Mouse (Mus musculus) limb, embryonic 14.5 days (tissue): ENCODE data around the gene Rpp25l. TPM values are rescaled to one million over a fixed set of nuclear protein-coding genes. Genes with fewer than 3 reads are reported as not detected.

ENCODE experiments used
- ATAC-seq: fragments of 200-750 bp; cut with Nextera tagmentation; 2 replicates; pipeline ENCODE4 v1.8.0; 2017; ENCODE audit warnings: low read depth, moderate number of reproducible peaks, moderate TSS enrichment; ENCODE audit not compliant: low FRiP score
- DNase-seq: peaks from one replicate; pipeline ENCODE4 v3.0.0-alpha.2; 2015; ENCODE audit warnings: low spot score
- H3K27ac ChIP-seq: fragments of 300-500 bp; sonication (generic); replicated peaks from 2 replicates; pipeline ENCODE4 v1.5.1; 2014; ENCODE audit warnings: low read depth, mild to moderate bottlenecking, low read length, moderate library complexity, mixed read lengths
- H3K27me3 ChIP-seq: fragments of 300-500 bp; sonication (generic); 2 replicates; pipeline ENCODE4 v1.6.1; 2014; ENCODE audit warnings: low read length, mixed read lengths; ENCODE audit not compliant: control insufficient read depth, insufficient read depth
- H3K36me3 ChIP-seq: fragments of 300-500 bp; sonication (generic); 2 replicates; pipeline ENCODE4 v1.6.1; 2014; ENCODE audit warnings: mild to moderate bottlenecking, low read length, moderate library complexity, mixed read lengths; ENCODE audit not compliant: control insufficient read depth, insufficient read depth
- H3K4me1 ChIP-seq: fragments of 300-500 bp; sonication (generic); 2 replicates; pipeline ENCODE4 v1.6.1; 2014; ENCODE audit warnings: antibody characterized with exemption, low read length, mixed read lengths; ENCODE audit not compliant: control insufficient read depth, insufficient read depth
- H3K4me2 ChIP-seq: fragments of 300-500 bp; sonication (generic); replicated peaks from 2 replicates; pipeline ENCODE4 v1.6.1; 2014; ENCODE audit warnings: low read depth, mild to moderate bottlenecking, low read length, moderate library complexity; ENCODE audit not compliant: severe bottlenecking
- H3K4me3 ChIP-seq: fragments of 300-500 bp; sonication (generic); replicated peaks from 2 replicates; pipeline ENCODE4 v1.5.1; 2014; ENCODE audit warnings: low read length
- H3K9ac ChIP-seq: fragments of 300-500 bp; sonication (generic); 2 replicates; pipeline ENCODE4 v1.6.1; 2014; ENCODE audit warnings: mild to moderate bottlenecking, low read depth, low read length, moderate library complexity; ENCODE audit not compliant: severe bottlenecking
- H3K9me3 ChIP-seq: fragments of 300-500 bp; sonication (generic); 2 replicates; pipeline ENCODE4 v1.6.1; 2016; ENCODE audit warnings: low read length; ENCODE audit not compliant: control insufficient read depth
- POLR2A ChIP-seq: fragments of 200-500 bp; IDR thresholded peaks from 2 replicates; pipeline ENCODE4 v1.8.0; 2012; ENCODE audit warnings: inconsistent platforms, mild to moderate bottlenecking, moderate library complexity, borderline replicate concordance; ENCODE audit not compliant: insufficient read depth, insufficient read length; ENCODE audit errors: extremely low read depth
- WGBS: fragments of 180-500 bp; shearing (Covaris S2); extraction: QIAGEN DNeasy Blood & Tissue Kit; methylation state at CpG from one replicate; pipeline ENCODE4 v1.1.7; 2014; 5-methylcytosine and 5-hydroxymethylcytosine counted together
- polyA plus RNA-seq, 2 experiments: library from polyadenylated mRNA; depleted of rRNA in 1 of 2; stranded (reverse) in 1 of 2; unstranded in 1 of 2; fragments of >200 nt; fragmentation: Nextera tagmentation in 1 of 2; extraction: Ambion mirVana in 1 of 2; gene quantifications; 2 replicates each; pipeline versions ENCODE4 v1.2.1 to v1.2.3; 2012 to 2014

The Rpp25l gene
- polyA plus RNA-seq, 2 experiments: 59.3 to 69.8 TPM

DNA sequence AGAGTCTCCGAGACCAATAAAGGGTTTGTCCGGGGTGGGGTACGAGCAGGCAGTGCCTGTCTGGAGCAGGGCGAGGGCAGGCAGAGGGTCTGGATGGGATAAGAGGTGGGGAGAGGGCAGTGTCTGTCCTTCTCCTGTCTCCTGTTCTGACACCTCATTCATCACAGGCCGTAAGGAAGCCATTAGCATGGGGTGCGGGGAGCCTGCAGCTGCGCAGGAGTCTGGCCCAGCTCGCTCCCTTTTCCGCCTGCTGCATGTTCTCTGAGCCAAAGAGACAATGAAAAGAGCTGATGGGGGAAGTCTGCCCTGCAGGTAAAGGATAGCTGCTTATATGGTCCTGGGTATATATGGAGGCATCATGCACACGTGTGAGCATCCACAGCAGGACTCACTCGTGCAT is 50.6 kb downstream of the Rpp25l start:
- no peak for DNase-seq
- Histone ChIP-seq H3K36me3 (no peaks in the 10 kb centered on the region), H3K4me2 (no peak overlapping the region), H3K9me3 (no peaks in the 10 kb centered on the region), H3K4me3 (no peak overlapping the region), H3K9ac (no peak overlapping the region), H3K27ac (no peak overlapping the region), H3K4me1 (peaks cover 62% of the 10 kb centered on the region), H3K27me3 (peaks cover 38% of the 10 kb centered on the region)
- WGBS: 27% methylated on average over 11 of the region's 11 CpGs
- no peak for ATAC-seq
- no peak for TF ChIP-seq POLR2A

Other genes with a start within 250 kb of the Rpp25l start
- gene Kif24, start 248.6 kb downstream of the Rpp25l start, polyA plus RNA-seq (2012; rRNA removed): 7.0 and 7.2 TPM in 2 replicates
- gene Kif24, start 248.6 kb downstream of the Rpp25l start, polyA plus RNA-seq (2014; fragmentation: Nextera tagmentation; extraction: Ambion mirVana): 4.3 and 4.6 TPM in 2 replicates
- gene Nudt2, start 248.4 kb downstream of the Rpp25l start, polyA plus RNA-seq (2012; rRNA removed): 19.1 and 32.6 TPM in 2 replicates
- gene Nudt2, start 248.4 kb downstream of the Rpp25l start, polyA plus RNA-seq (2014; fragmentation: Nextera tagmentation; extraction: Ambion mirVana): 47.7 and 52.8 TPM in 2 replicates
- gene AI464131, start 210.5 kb downstream of the Rpp25l start, polyA plus RNA-seq (2012; rRNA removed): 5.4 and 5.5 TPM in 2 replicates
- gene AI464131, start 210.5 kb downstream of the Rpp25l start, polyA plus RNA-seq (2014; fragmentation: Nextera tagmentation; extraction: Ambion mirVana): 4.7 and 5.9 TPM in 2 replicates
- 0.76 and 0.78 TPM in 2 replicates for gene 1110017D15Rik, start 196.2 kb downstream of the Rpp25l start, polyA plus RNA-seq (2012; rRNA removed)
- 0.44 and 0.50 TPM in 2 replicates for gene 1110017D15Rik, start 196.2 kb downstream of the Rpp25l start, polyA plus RNA-seq (2014; fragmentation: Nextera tagmentation; extraction: Ambion mirVana)
- gene Fam219a, start 144.0 kb downstream of the Rpp25l start, polyA plus RNA-seq (2012; rRNA removed): 13.7 and 19.5 TPM in 2 replicates
- gene Fam219a, start 144.0 kb downstream of the Rpp25l start, polyA plus RNA-seq (2014; fragmentation: Nextera tagmentation; extraction: Ambion mirVana): 2.4 and 2.6 TPM in 2 replicates
- gene Dnaic1, start 143.8 kb downstream of the Rpp25l start, polyA plus RNA-seq (2012; rRNA removed): 0.78 and 0.99 TPM in 2 replicates
- 0.67 TPM in 1 of 2 replicates, not detected in the other for gene Dnaic1, start 143.8 kb downstream of the Rpp25l start, polyA plus RNA-seq (2014; fragmentation: Nextera tagmentation; extraction: Ambion mirVana)
- gene Enho, start 73.2 kb downstream of the Rpp25l start, polyA plus RNA-seq (2012; rRNA removed): 15.6 and 22.3 TPM in 2 replicates
- 12.5 and 13.1 TPM in 2 replicates for gene Enho, start 73.2 kb downstream of the Rpp25l start, polyA plus RNA-seq (2014; fragmentation: Nextera tagmentation; extraction: Ambion mirVana)
- 34.2 and 43.6 TPM in 2 replicates for gene Cntfr, start 16.4 kb downstream of the Rpp25l start, polyA plus RNA-seq (2012; rRNA removed)
- 5.3 and 5.4 TPM in 2 replicates for gene Cntfr, start 16.4 kb downstream of the Rpp25l start, polyA plus RNA-seq (2014; fragmentation: Nextera tagmentation; extraction: Ambion mirVana)
- gene Il11ra1, start 13.5 kb downstream of the Rpp25l start, polyA plus RNA-seq (2012; rRNA removed): 247 and 316 TPM in 2 replicates
- 384 and 431 TPM in 2 replicates for gene Il11ra1, start 13.5 kb downstream of the Rpp25l start, polyA plus RNA-seq (2014; fragmentation: Nextera tagmentation; extraction: Ambion mirVana)
- gene Dctn3, start 9.6 kb upstream of the Rpp25l start, polyA plus RNA-seq (2012; rRNA removed): 64.2 and 70.1 TPM in 2 replicates
- 99.1 and 101 TPM in 2 replicates for gene Dctn3, start 9.6 kb upstream of the Rpp25l start, polyA plus RNA-seq (2014; fragmentation: Nextera tagmentation; extraction: Ambion mirVana)
- 0.09 and 0.20 TPM in 2 replicates for gene Arid3c, start 17.6 kb upstream of the Rpp25l start, polyA plus RNA-seq (2012; rRNA removed)
- gene Arid3c, start 17.6 kb upstream of the Rpp25l start, polyA plus RNA-seq (2014; fragmentation: Nextera tagmentation; extraction: Ambion mirVana): 0.29 TPM in 1 of 2 replicates, not detected in the other
- 83.3 and 119 TPM in 2 replicates for gene Galt, start 41.7 kb upstream of the Rpp25l start, polyA plus RNA-seq (2012; rRNA removed)
- 39.5 and 43.6 TPM in 2 replicates for gene Galt, start 41.7 kb upstream of the Rpp25l start, polyA plus RNA-seq (2014; fragmentation: Nextera tagmentation; extraction: Ambion mirVana)
- 79.2 and 91.4 TPM in 2 replicates for gene Sigmar1, start 42.6 kb upstream of the Rpp25l start, polyA plus RNA-seq (2012; rRNA removed)
- gene Sigmar1, start 42.6 kb upstream of the Rpp25l start, polyA plus RNA-seq (2014; fragmentation: Nextera tagmentation; extraction: Ambion mirVana): 85.3 and 88.9 TPM in 2 replicates
- gene Ccl27a, start 60.7 kb upstream of the Rpp25l start, polyA plus RNA-seq (2012; rRNA removed): 96.6 and 107 TPM in 2 replicates
- gene Ccl27a, start 60.7 kb upstream of the Rpp25l start, polyA plus RNA-seq (2014; fragmentation: Nextera tagmentation; extraction: Ambion mirVana): 44.9 and 50.9 TPM in 2 replicates
- gene Gm21541, start 190.1 kb upstream of the Rpp25l start, polyA plus RNA-seq (2012; rRNA removed): 2.8 and 12.6 TPM in 2 replicates
- gene Gm21541, start 190.1 kb upstream of the Rpp25l start, polyA plus RNA-seq (2014; fragmentation: Nextera tagmentation; extraction: Ambion mirVana): 25.2 TPM in 1 of 2 replicates, not detected in the other
- 3.7 and 5.8 TPM in 2 replicates for gene Gm20878, start 228.0 kb upstream of the Rpp25l start, polyA plus RNA-seq (2012; rRNA removed)
- 1.6 and 1.8 TPM in 2 replicates for gene Gm20878, start 228.0 kb upstream of the Rpp25l start, polyA plus RNA-seq (2014; fragmentation: Nextera tagmentation; extraction: Ambion mirVana)